Mouse (Mus musculus) lung, postnatal 10 days (tissue): Measurements from ENCODE around the gene Trpm8.

Experiments used
- DNase-seq: peaks from one replicate; pipeline ENCODE4 v3.0.0; 2021

Trpm8 gene

GRCm38 (mm10) chr1:88248658-88249057, 28.8 kb upstream of the Trpm8 start:
- no peak for DNase-seq

DNA sequence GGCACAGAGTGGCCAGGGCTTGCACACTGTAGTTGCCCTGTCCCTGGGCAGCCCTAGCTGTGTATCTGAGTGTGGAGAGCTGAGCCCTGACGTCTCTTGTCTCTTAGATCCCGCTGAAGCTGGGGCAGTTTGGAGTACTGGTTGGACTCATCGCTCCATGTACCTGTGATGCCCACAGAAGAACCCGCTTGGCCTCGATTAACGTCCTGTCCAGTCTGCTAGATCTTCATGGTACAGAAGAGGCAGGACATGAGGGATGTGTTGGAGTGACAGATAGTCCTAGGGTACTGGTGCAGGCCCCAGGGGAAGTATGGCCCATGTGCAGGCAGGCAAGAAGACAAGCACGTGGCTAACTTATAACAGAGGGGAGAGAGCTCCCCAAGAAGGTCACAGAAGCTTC, 27.9 kb upstream of the Trpm8 start:
- DNase-seq: no peak

DNA sequence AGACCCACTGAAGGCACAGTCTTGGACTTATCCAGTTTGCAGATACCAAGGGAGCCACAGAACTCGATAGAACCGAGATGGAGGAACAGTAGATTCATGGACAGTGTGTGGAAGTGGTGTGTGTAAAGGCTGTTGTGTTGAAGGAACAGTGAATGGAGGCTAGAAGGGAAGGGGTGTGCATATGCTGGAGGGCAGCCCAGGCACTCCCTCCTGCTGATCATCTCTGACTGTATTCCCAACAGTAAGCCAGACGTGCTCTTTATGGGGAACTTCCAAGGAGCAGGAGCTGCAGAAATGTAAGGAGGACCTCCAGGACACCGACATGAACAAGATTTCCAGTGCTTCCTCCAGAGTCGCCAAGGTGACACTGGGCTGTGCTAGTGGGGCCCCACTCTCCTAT, 27.4 kb upstream of the Trpm8 start:
- DNase-seq: no peak

GRCm38 (mm10) chr1:88253106-88253505, 24.4 kb upstream of the Trpm8 start:
- DNase-seq: no peak

GRCm38 (mm10) chr1:88253540-88253939, 23.9 kb upstream of the Trpm8 start:
- DNase-seq: no peak

- DNase-seq: no peak
Observed at GRCm38 (mm10) chr1:88254793-88255465, 22.5 kb upstream of the Trpm8 start.

- no peak for DNase-seq
Observed at GRCm38 (mm10) chr1:88255466-88255857, 22.0 kb upstream of the Trpm8 start.

- DNase-seq: no peak
Observed at GRCm38 (mm10) chr1:88255989-88256754, 21.3 kb upstream of the Trpm8 start.

- no peak for DNase-seq
Observed at GRCm38 (mm10) chr1:88256886-88257663, 20.4 kb upstream of the Trpm8 start.

GRCm38 (mm10) chr1:88257681-88258080, 19.8 kb upstream of the Trpm8 start:
- no peak for DNase-seq

GRCm38 (mm10) chr1:88258361-88258760, 19.1 kb upstream of the Trpm8 start:
- DNase-seq: no peak

GRCm38 (mm10) chr1:88258881-88259642, 18.4 kb upstream of the Trpm8 start:
- DNase-seq: peak; percentile 25

GRCm38 (mm10) chr1:88259643-88260024, 17.8 kb upstream of the Trpm8 start:
- peak; percentile 24 for DNase-seq

DNA sequence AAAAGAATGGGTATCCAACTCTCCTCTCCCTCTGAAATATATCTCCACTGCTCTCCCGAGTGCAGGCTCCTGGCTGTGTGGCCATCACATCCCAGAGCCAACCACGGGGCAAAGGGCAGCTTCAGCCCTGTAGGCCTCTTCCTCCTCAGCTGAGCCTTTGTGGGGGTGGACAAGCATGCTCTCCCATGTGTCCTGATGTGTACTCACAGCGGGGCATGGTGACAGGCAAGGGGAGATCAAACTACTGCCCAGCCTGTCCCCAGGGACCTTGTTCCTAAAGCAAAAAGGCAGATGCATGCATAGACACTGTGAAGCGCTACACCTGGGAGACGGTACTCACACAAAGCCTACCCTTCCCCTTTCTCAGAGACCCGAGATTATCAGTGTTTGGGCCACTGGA, 17.3 kb upstream of the Trpm8 start:
- peak; percentile 63 for DNase-seq

DNA sequence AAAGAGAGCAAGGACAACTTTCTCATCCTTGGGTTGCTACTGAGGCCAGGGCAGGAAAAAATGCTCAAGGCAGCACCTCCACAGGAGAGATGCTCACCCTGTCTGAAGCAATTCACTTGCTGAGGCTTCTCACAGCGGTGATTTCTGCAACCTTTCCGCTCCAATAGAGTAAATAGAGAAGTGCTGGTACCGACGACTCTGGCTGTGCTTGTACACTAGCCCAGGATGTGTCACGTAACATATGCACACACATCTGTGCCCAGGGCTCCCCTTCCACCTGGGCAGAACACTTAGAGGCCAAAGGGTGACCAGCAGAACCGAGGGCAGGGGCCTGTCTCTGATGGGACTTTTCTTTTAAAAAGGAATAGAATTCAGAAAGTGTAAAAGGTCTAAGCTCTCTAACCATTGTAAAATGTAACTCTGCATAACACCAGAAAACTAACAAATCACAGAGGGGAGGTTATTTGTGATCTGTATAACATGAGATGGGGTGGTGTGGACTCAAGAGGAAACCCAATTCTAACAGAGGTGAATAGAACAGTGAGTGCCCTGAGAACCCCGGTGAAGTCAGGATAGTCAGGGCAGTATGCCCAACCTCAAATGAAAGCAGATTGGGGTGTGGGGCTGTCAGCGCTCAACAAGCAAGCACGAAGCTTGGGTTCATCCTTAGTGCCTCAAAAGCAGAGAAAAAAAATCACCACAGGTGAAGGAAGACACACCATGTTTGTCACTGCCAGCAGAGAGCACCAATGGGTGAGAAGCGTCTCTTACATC, 16.7 kb upstream of the Trpm8 start:
- DNase-seq: no peak

DNA sequence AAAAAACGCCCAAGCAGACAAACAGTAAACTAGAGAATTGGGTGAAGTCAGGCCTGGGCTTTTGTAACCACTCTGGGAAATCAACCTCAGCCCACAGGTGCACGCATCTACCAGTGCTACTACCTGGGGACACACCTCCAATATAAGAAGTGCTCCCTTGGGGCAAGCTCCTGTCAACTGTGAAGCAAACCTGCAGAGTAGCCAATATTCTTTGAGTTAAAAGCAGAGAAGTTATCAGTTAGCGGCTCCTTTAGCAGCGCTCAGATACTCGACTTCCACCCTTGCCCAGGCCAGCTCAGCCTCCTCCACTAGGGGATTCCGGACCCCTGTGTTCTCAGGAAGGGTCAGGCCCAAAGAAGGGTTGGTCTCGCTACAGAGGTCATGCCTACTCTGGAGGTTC, 15.8 kb upstream of the Trpm8 start:
- peak; percentile 21 for DNase-seq

DNA sequence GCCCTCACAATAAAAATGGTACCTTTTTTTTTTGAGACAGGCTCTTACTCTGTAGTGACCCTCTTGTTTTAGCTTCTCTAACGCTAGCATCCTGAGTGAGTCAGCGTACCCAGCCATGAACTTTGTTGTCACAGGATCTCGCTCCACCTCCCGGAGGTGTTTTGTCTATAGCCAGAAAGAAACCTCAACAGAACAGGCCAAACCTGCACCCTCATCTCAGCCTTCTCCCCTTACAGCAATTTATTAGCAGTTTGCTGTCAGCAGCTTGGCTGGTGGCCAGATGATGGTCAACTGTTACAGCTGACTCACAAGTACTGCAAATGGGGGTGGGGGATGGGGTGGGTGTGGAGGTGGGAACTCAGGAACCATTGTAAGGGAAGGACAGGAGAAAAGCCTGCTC, 15.2 kb upstream of the Trpm8 start:
- DNase-seq: peak; percentile 68

DNA sequence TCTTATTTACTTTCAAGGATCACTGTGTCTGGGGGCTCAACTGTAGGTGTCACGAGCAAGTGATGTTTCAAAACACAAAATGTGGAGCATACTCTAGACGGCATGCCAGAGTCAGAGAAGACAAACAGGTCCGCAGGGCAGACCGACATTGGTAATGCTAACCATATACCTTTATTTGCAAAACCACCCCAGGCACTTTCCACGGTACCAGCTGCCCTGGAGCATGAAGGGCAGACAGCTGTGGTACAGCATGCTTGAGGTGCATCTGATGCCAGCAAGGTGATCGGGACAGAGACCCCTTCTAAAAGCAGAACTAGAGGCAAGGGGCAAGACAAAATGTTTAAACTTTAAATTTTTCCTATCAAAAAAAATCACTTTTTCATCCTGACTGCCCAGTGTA, 14.5 kb upstream of the Trpm8 start:
- peak; percentile 22 for DNase-seq

- no peak for DNase-seq
Observed at GRCm38 (mm10) chr1:88263778-88264177, 13.7 kb upstream of the Trpm8 start.

GRCm38 (mm10) chr1:88264237-88264868, 13.1 kb upstream of the Trpm8 start:
- DNase-seq: no peak

GRCm38 (mm10) chr1:88264869-88265240, 12.6 kb upstream of the Trpm8 start:
- DNase-seq: peak; percentile 56

GRCm38 (mm10) chr1:88266123-88266522, 11.3 kb upstream of the Trpm8 start:
- no peak for DNase-seq
